Mouse (Mus musculus) cortical plate, adult 2 months (tissue): ENCODE results near the gene Fam155a.

Experiments
- CTCF ChIP-seq: fragments of 200-500 bp; IDR thresholded peaks from 2 replicates; pipeline ENCODE4 v1.5.1; 2011; ENCODE audit warnings: mild to moderate bottlenecking, control low read depth, low read length; ENCODE audit not compliant: insufficient read depth; ENCODE audit errors: extremely low read depth
- POLR2A ChIP-seq: fragments of 200-500 bp; IDR thresholded peaks from 2 replicates; pipeline ENCODE4 v1.6.1; 2011; ENCODE audit warnings: mild to moderate bottlenecking, low read length, control low read depth; ENCODE audit not compliant: insufficient read depth; ENCODE audit errors: extremely low read depth

GRCm38 (mm10) chr8:9694794-9695193 is 76.2 kb downstream of the Fam155a start:
- TF ChIP-seq POLR2A (no peak), CTCF (no peak)
